Mouse (Mus musculus) large intestine, adult 2 months (tissue): ENCODE data around the gene Pakap. TPM values are rescaled to one million over a fixed set of nuclear protein-coding genes. Genes with fewer than 3 reads are reported as not detected.

Source experiments
- DNase-seq: peaks from one replicate; pipeline ENCODE4 v3.0.0-alpha.2; 2012; ENCODE audit warnings: low read depth, low spot score
- WGBS: fragments of 180-500 bp; shearing (Covaris S2); methylation state at CpG from one replicate; pipeline ENCODE4 v1.1.7; 2018; 5-methylcytosine and 5-hydroxymethylcytosine counted together
- polyA plus RNA-seq: library from polyadenylated mRNA; depleted of rRNA; stranded (reverse); fragments of >200 nt; gene quantifications from 2 replicates; pipeline ENCODE4 v1.2.3, GENCODE M21; 2012

Gene Pakap
- polyA plus RNA-seq, 1 experiment: 0.17 TPM

GRCm38 (mm10) chr4:57694356-57695136, 126.6 kb downstream of the Pakap start:
- 80% methylated on average over 5 of the region's 5 CpGs for WGBS

DNA sequence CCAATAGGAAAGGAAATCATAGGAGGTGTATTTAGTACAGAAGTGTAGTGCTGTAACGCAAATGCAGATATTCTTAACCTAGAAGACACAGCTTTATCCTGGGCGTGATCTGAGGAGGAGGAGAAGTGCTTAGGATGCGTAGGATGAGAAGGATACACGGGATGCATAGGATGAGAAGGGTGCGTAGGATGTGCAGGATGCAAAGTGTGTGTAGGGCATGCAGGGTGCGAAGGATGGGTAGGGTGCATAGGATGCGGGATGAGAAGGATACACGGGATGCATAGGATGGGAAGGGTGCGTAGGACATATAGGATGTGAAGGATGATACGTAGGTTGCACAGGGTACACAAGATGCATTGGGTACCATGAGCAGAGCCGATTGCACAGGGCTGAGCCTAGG, 129.0 kb downstream of the Pakap start:
- 96% methylated on average over 11 of the region's 11 CpGs for WGBS
- no peak for DNase-seq

More at GRCm38 (mm10) chr4:57694356-57695136, 126.6 kb downstream of the Pakap start:
- DNase-seq: no peak

DNA sequence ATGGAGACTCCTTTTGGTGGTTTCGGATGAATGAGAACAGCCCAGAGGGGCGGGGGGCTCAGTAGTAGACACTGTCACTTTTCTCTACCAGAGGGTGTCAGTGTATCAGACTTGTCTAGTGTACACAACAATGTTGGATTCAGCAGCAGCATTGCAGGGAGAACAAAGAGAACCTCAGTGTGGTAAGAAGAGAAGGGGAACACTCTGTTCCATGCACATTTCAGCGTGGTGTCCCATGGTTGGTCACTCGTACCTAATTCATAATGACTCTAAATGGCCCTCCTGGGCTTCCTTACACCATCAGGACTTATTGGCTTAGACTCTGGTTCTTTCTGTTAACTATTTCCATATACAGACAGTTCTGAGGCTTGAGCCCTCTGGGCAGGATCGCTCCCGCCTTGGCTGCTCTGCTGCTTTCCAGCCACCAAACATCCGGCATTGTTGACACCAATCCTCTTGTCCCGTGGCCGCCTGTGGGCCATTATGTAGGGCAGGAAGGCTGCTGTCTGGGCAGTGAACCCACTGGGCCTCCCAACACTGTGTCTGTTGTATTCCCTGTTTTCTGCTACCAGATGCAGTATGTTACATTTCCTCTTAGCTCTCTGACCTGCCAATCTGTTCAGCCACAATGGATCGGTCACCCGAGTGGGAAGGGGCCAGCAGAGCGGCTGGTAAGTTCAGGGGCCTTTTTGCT, 130.1 kb downstream of the Pakap start:
- no peak for DNase-seq
- 89% methylated on average over 12 of the region's 12 CpGs for WGBS

GRCm38 (mm10) chr4:57701576-57701975, 133.6 kb downstream of the Pakap start:
- 83% methylated on average over 5 of the region's 5 CpGs for WGBS
- DNase-seq: no peak

- no peak for DNase-seq
- WGBS: 44% methylated on average over 11 of the region's 11 CpGs
Observed at GRCm38 (mm10) chr4:57703574-57704470, 135.8 kb downstream of the Pakap start.

DNA sequence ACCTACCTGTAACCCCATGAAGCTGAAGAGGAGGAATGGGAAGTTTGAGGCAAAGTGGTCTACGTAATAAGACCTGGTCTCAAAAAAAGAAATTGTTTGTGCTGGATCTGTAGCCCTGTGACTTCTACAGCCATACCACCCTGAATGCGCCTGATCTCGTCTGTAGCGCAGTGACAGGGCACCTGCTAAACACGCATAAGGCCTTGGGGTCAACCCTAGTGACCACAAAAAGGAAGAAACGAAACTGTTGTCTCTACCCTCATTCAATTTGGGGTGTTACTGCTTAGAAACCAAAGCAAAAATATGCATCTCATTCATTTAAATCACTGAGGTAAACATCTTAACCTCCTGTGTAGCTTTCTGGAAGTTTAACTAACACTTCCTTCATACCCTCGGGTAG, 136.6 kb downstream of the Pakap start:
- no peak for DNase-seq
- 82% methylated on average over 7 of the region's 7 CpGs for WGBS

DNA sequence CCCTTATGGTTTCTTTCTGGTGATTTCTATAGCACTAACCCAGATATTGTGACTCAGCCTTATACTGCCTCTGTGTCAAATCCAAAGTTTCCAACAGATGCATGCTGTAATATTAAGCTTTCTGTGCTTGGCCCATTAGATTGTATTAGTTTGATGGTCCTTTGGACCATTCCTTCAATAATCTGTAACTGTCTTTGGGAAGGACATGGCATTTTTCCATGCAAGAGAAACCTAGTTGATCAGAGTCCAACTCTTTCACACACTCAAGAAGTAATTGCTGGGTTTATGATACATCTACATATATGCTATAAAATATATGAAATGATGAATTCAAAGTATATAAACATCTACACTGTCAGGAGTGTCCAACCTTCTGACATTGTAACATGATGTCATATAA, 147.9 kb downstream of the Pakap start:
- no peak for DNase-seq

GRCm38 (mm10) chr4:57716735-57717134, 148.8 kb downstream of the Pakap start:
- no peak for DNase-seq
- WGBS: 53% methylated on average over 4 of the region's 4 CpGs

DNA sequence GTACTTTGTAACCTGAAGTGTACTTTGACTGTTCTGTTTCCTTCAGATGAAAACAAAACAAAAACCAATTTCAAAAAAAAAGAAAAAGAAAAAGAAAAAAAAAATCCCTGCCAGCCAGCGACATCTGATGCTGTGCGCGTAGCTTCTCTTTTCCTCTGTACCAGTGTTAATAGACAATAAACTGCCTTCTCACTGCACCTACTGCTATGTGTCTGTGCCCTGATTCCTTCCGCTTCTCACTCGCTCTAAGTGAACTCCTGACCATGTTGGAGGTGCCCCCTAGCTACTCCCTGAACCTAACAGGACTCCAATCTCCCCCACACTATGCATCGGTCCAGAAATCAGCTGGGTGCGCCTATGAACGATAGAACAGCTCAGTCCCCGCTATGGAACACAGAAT, 149.4 kb downstream of the Pakap start, which contains the start of gene Akap2:
TSS of gene Akap2 (plus strand) at position 304 of the 400 bp plus-strand sequence.
- WGBS: 90% methylated on average over 9 of the region's 9 CpGs

GRCm38 (mm10) chr4:57719370-57719769, 151.4 kb downstream of the Pakap start:
- WGBS: 85% methylated on average over 1 of the region's 1 CpGs

More for the DNA sequence above, 149.4 kb downstream of the Pakap start, which contains the start of gene Akap2:
- DNase-seq: no peak

GRCm38 (mm10) chr4:57720869-57721361, 152.9 kb downstream of the Pakap start:
- 64% methylated on average over 7 of the region's 7 CpGs for WGBS
- DNase-seq: no peak

More at GRCm38 (mm10) chr4:57719370-57719769, 151.4 kb downstream of the Pakap start:
- DNase-seq: no peak

DNA sequence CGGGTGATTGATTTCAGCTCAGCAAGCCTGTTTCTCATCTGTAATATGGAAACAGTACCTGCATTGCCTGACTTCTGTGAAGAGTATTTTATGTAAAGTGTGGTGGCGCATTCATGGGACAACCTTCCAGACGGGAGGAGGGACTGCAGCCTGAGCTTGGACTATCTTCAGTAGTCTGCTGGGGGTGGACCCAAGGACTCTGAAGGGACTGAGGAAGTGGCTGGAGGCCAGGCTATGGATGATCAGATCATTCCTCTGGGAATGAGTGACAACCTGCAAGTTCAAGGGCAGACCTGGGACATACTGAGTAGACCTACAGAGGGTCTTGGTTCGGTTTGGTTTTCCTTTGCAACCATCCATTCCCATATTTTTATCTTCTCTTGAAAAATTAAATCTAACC, 154.3 kb downstream of the Pakap start:
- WGBS: 88% methylated on average over 4 of the region's 4 CpGs
- DNase-seq: no peak

DNA sequence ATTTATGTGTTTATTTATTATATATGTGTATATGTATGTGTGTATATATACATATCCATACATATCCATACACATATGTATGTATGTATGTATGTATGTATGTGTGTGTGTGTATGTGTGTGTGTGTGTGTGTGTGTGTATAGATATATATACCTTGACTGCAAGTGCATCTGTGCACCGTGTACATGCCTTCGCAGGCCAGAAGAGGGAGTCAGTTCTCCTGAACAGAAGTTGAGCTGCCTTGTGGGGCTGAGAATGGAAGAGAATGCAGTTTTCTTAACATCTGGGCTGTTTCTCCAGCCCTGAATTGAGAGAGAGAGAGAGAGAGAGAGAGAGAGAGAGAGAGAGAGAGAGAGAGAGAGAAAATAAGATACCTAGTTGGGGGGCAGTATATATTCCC, 155.7 kb downstream of the Pakap start:
- no peak for DNase-seq
- WGBS: 56% methylated on average over 2 of the region's 2 CpGs

DNA sequence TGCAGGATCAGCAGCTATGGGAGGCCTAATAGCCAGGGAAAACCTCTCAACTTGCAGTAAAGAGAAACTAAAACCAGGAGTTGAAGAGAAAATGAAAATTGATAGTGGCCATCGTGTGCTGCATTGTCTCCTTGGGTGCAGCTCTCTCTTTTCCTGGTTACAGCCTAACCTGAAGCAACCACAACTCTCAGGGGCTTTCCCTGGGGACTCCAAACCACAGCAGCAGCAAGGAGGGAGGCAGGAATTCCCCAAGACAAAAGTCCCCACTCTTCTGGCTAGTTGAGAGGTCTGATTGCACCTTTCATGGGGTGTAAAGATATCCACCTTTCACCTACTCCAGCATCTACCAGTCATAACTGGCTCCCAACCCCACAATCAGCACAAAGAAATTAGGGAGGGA, 157.6 kb downstream of the Pakap start:
- no peak for DNase-seq
- WGBS: 45% methylated on average over 1 of the region's 1 CpGs

DNA sequence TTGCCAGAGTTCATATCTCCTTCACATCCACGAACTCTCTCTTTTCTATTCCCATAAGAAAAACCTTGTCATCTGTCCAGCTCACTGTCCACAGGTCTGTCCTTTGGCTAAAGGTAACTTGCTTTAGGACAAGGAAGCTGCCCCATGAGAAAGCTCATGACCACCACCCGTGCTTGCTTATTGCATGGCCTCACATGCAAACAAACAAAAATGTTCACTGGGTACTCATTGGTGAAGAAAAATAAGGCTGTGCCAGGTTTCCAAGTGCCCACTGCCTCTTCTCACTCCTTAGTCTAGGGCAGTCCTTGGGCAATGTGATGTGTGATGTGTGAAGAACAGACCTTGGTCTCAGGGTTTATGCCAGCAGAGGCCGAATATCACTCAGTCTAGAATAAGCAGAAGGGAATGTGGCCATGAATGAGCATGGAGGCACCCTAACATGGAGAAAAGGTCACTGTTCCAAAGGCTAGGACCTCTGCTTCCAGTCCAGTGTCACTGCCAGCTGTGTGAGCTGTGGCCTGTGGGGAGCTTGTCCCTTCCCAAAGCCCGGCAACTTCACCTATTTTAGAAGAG, 160.7 kb downstream of the Pakap start:
- WGBS: 77% methylated on average over 4 of the region's 4 CpGs
- DNase-seq: no peak

DNA sequence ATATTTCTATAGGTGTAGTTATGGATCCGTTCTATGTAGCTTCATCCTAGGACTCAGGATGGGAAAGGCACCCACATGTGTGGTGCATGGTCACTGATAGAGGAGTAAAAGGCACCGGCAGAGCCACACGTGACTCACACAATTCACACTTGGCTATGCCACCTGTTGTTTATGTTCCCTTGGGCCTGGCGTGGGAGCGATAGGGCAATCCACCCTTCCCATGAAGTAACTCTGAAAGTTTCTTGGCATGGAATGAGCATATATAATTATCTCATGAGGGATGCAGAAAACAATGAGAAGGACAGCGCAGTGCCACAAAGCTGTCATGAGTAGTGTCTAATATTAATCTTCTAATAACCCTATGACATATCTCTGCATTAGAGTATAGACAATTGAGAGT, 162.1 kb downstream of the Pakap start:
- WGBS: 67% methylated on average over 6 of the region's 6 CpGs
- DNase-seq: no peak

GRCm38 (mm10) chr4:57730801-57731598, 163.0 kb downstream of the Pakap start:
- 70% methylated on average over 11 of the region's 11 CpGs for WGBS
- DNase-seq: no peak

DNA sequence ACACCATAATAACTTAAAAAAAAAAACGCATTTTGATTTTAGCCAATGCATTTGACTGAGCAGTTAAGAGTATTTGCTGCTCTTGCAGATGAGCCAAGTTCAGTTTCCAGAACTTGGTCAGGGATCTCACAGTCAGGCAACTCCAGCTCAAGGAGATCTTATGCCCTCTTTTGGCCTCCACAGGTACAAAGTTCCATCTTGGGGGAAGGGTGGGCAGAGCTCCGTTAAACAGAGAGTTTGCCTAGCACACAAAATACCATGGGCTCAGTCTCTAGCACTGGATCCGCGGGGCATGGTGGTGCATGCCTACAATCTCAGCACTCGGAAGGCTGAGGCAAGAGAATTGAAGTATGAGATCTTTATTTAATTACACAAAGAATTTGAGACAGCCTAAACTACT, 164.4 kb downstream of the Pakap start:
- no peak for DNase-seq
- 71% methylated on average over 5 of the region's 5 CpGs for WGBS

DNA sequence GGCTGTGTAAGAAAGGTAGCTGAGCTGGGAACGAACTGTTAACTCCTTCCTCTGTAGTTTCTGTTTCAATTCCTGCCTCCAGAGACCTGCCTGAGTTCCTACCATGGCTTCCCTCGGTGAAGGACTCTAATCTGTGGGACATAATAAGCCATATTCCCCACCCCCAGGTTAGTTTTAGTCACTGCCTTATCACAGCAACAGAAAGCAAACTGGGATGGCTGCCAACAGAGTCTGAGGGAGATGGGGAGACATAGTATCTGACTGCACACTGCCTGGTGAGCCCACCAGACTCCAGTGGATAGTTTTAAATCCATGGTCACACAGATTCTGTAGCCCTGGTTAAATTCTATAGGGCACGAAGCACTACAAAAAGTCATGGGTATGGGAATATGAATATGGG, 165.5 kb downstream of the Pakap start:
- WGBS: 66% methylated on average over 3 of the region's 3 CpGs
- DNase-seq: no peak
